8 mouse cellular contexts compared by ENCODE assay signal in genomic region chr7:130693800-130694193, GRCm38 (mm10).
A peak's percentile ranks its signal among the peaks of the same experiment; 100 is the strongest.
DNase-seq lines count a peak whose midpoint lies in the region; ATAC-seq and TF ChIP-seq lines count a peak whose summit lies in the region.
"Had no signal": no experiment of that assay in that cellular context is flagged by ENCODE, and none has a peak within 500 bp of the region (broad histone marks: within the 10 kb centered on the region; RNA-seq: fewer than 3 reads in every experiment).

No protein-coding gene starts in this region.

- DNase-seq in lung, postnatal 0 days (ENCODE audit: low spot score): no peak
- no peak for DNase-seq in lung, postnatal 4 days
- no peak for DNase-seq in ovary, adult 18-20 months (ENCODE audit: low spot score)

- no peak for TF ChIP-seq CTCF in lung, postnatal 0 days (IDR thresholded peaks at IDR 0.05)

- ATAC-seq in lung, postnatal 0 days: no peak
- no peak for ATAC-seq in embryonic facial prominence, embryonic 13.5 days (ENCODE audit: insufficient number of reproducible peaks, insufficient read depth, low FRiP score, low TSS enrichment, low read depth)
- ATAC-seq in limb, embryonic 13.5 days (ENCODE audit: low FRiP score, low read depth): no peak
- no peak for ATAC-seq in stomach, embryonic 16.5 days (ENCODE audit: insufficient read depth, low FRiP score)
- no peak for ATAC-seq in megakaryocyte progenitor cell, adult 5-6 weeks (replicated peaks; ENCODE audit: poor library complexity)

- H3K27ac ChIP-seq in lung, postnatal 0 days (ENCODE audit: low read length): no peak overlapping the region
- H3K27ac ChIP-seq in embryonic facial prominence, embryonic 13.5 days: peak overlapping the region; percentile 99
- peak overlapping the region; percentile 97; the same call in 1 of the 2 replicates for H3K27ac ChIP-seq in limb, embryonic 13.5 days
- H3K27ac ChIP-seq in stomach, embryonic 16.5 days (ENCODE audit: low read length): peak overlapping the region; percentile 94; the same call in 1 of the 2 replicates

- no peak overlapping the region for H3K9ac ChIP-seq in lung, postnatal 0 days (replicated peaks; ENCODE audit: low read depth)
- H3K9ac ChIP-seq in embryonic facial prominence, embryonic 13.5 days: peak overlapping the region; percentile 94
- peak overlapping the region; percentile 92 for H3K9ac ChIP-seq in limb, embryonic 13.5 days
- peak overlapping the region; percentile 88 for H3K9ac ChIP-seq in stomach, embryonic 16.5 days (ENCODE audit: low read length)

- H3K4me1 ChIP-seq in lung, postnatal 0 days (ENCODE audit: insufficient read depth, low read depth, low read length): peaks cover 8% of the 10 kb centered on the region; the same call in 1 of the 2 replicates
- H3K4me1 ChIP-seq in embryonic facial prominence, embryonic 13.5 days: peaks cover 73% of the 10 kb centered on the region
- H3K4me1 ChIP-seq in limb, embryonic 13.5 days: peaks cover 56% of the 10 kb centered on the region
- H3K4me1 ChIP-seq in stomach, embryonic 16.5 days (ENCODE audit: control insufficient read depth, insufficient read depth, low read length): peaks cover 37% of the 10 kb centered on the region

- no peaks in the 10 kb centered on the region for H3K27me3 ChIP-seq in lung, postnatal 0 days (replicated peaks; ENCODE audit: insufficient read depth, low read length)
- no peaks in the 10 kb centered on the region for H3K27me3 ChIP-seq in embryonic facial prominence, embryonic 13.5 days
- H3K27me3 ChIP-seq in limb, embryonic 13.5 days: no peaks in the 10 kb centered on the region
- H3K27me3 ChIP-seq in stomach, embryonic 16.5 days (ENCODE audit: control insufficient read depth, insufficient read depth, low read length): no peaks in the 10 kb centered on the region

- H3K36me3 ChIP-seq in lung, postnatal 0 days (ENCODE audit: insufficient read depth, low read length): no peaks in the 10 kb centered on the region
- peaks cover 4% of the 10 kb centered on the region; the same call in 1 of the 2 replicates for H3K36me3 ChIP-seq in embryonic facial prominence, embryonic 13.5 days
- H3K36me3 ChIP-seq in limb, embryonic 13.5 days: no peaks in the 10 kb centered on the region
- no peaks in the 10 kb centered on the region for H3K36me3 ChIP-seq in stomach, embryonic 16.5 days (ENCODE audit: control insufficient read depth, insufficient read depth, low read length)

- no peak for TF ChIP-seq EP300 in lung, postnatal 0 days (IDR thresholded peaks at IDR 0.05)

- H3K4me3 ChIP-seq in lung, postnatal 0 days (ENCODE audit: low read depth, low read length): no peak overlapping the region
- H3K4me3 ChIP-seq in embryonic facial prominence, embryonic 13.5 days: peak overlapping the region; percentile 71
- peak overlapping the region; percentile 72 for H3K4me3 ChIP-seq in limb, embryonic 13.5 days
- peak overlapping the region; percentile 63 for H3K4me3 ChIP-seq in stomach, embryonic 16.5 days (replicated peaks; ENCODE audit: low read length)

- peak overlapping the region; percentile 80; the same call in 1 of the 2 replicates for H3K4me2 ChIP-seq in lung, postnatal 0 days (replicated peaks; ENCODE audit: low read depth, low read length)
- H3K4me2 ChIP-seq in embryonic facial prominence, embryonic 13.5 days: peak overlapping the region; percentile 89
- H3K4me2 ChIP-seq in limb, embryonic 13.5 days (replicated peaks): peak overlapping the region; percentile 83
- H3K4me2 ChIP-seq in stomach, embryonic 16.5 days (ENCODE audit: low read depth, low read length): peak overlapping the region; percentile 84

- WGBS in lung, postnatal 0 days: 35% methylated on average over 11 of the region's 11 CpGs
- 18% methylated on average over 11 of the region's 11 CpGs for WGBS in embryonic facial prominence, embryonic 13.5 days
- 22% methylated on average over 11 of the region's 11 CpGs for WGBS in limb, embryonic 13.5 days
- 26% methylated on average over 11 of the region's 11 CpGs for WGBS in stomach, embryonic 16.5 days

- no peaks in the 10 kb centered on the region for H3K9me3 ChIP-seq in lung, postnatal 0 days (ENCODE audit: low read length)
- H3K9me3 ChIP-seq in embryonic facial prominence, embryonic 13.5 days: no peaks in the 10 kb centered on the region
- H3K9me3 ChIP-seq in limb, embryonic 13.5 days: no peaks in the 10 kb centered on the region
- no peaks in the 10 kb centered on the region for H3K9me3 ChIP-seq in stomach, embryonic 16.5 days (replicated peaks; ENCODE audit: control insufficient read depth, low read length)
- H3K9me3 ChIP-seq: megakaryocyte, embryonic 14.5 days had no signal
